Mouse (Mus musculus) myocyte (in vitro differentiated cells): ENCODE data around the gene Haus5.

ENCODE experiments used
- CEBPB ChIP-seq: IDR thresholded peaks from 2 replicates; pipeline ENCODE4 v1.6.1; 2011; ENCODE audit warnings: mild to moderate bottlenecking, moderate library complexity; ENCODE audit not compliant: poor library complexity, insufficient read depth, severe bottlenecking
- E2F4 ChIP-seq: IDR thresholded peaks from one replicate; pipeline ENCODE4 v1.6.1; 2011; ENCODE audit warnings: mild to moderate bottlenecking, control low read depth, moderate library complexity; ENCODE audit not compliant: insufficient read depth
- MAX ChIP-seq: IDR thresholded peaks from one replicate; pipeline ENCODE4 v1.6.1; 2011; ENCODE audit warnings: low read depth, mild to moderate bottlenecking, control low read depth
- MYOD1 ChIP-seq, 3 experiments: IDR thresholded peaks; one replicate each; pipeline ENCODE4 v1.6.1; 2011; ENCODE audit warnings: control low read depth in 2 of 3, low read depth in 2 of 3, mild to moderate bottlenecking in 2 of 3, moderate library complexity in 1 of 3; ENCODE audit not compliant: insufficient read length in 2 of 3, control insufficient read depth in 1 of 3
- MYOG ChIP-seq, 3 experiments: IDR thresholded peaks; one replicate each; pipeline ENCODE4 v1.6.1; 2011; ENCODE audit warnings: control low read depth in 2 of 3, low read depth in 2 of 3, mild to moderate bottlenecking in 2 of 3; ENCODE audit not compliant: insufficient read length in 2 of 3, control insufficient read depth in 1 of 3, insufficient read depth in 1 of 3
- POLR2A ChIP-seq: IDR thresholded peaks from one replicate; pipeline ENCODE4 v1.6.1; 2011; ENCODE audit warnings: low read depth, mild to moderate bottlenecking, control low read depth, moderate library complexity; ENCODE audit not compliant: insufficient read length
- POLR2AphosphoS2 ChIP-seq: IDR thresholded peaks from one replicate; pipeline ENCODE4 v1.6.1; 2011; ENCODE audit warnings: low read depth, control low read depth; ENCODE audit not compliant: insufficient read length
- TCF12 ChIP-seq: IDR thresholded peaks from one replicate; pipeline ENCODE4 v1.6.1; 2011; ENCODE audit warnings: mild to moderate bottlenecking, control low read depth; ENCODE audit not compliant: poor library complexity, insufficient read depth, severe bottlenecking
- TCF3 ChIP-seq: IDR thresholded peaks from one replicate; pipeline ENCODE4 v1.6.1; 2011; ENCODE audit warnings: low read depth, control low read depth; ENCODE audit not compliant: insufficient read length
- USF1 ChIP-seq: IDR thresholded peaks from one replicate; pipeline ENCODE4 v1.6.1; 2011; ENCODE audit warnings: low read depth, mild to moderate bottlenecking, control low read depth, moderate library complexity

GRCm38 (mm10) chr7:30688325-30688724 is 23.5 kb upstream of the Haus5 start:
- TF ChIP-seq MYOG (IDR thresholded peaks at IDR 0.05; ENCODE audit: control insufficient read depth in 1 of 3, insufficient read depth in 1 of 3, insufficient read length in 2 of 3, low read depth in 2 of 3) (no peak), CEBPB (no peak), POLR2A (no peak), MYOD1 (IDR thresholded peaks at IDR 0.05; ENCODE audit: control insufficient read depth in 1 of 3, insufficient read length in 2 of 3, low read depth in 2 of 3) (no peak), MAX (no peak), USF1 (no peak), E2F4 (no peak), TCF12 (no peak), TCF3 (no peak), POLR2AphosphoS2 (no peak)
